Mouse (Mus musculus) forebrain, embryonic 15.5 days (tissue): Measurements from ENCODE around the gene Olfr681. TPM values are rescaled to one million over a fixed set of nuclear protein-coding genes. Genes with fewer than 3 reads are reported as not detected.
"Not testable (repeated sequence)": the region's sequence is repeated elsewhere in the genome, so short reads cannot be mapped to it uniquely, and the experiment has no call there.

Source experiments
- ATAC-seq: fragments of 200-750 bp; cut with Nextera tagmentation; replicated peaks from 2 replicates; pipeline ENCODE4 v1.8.0; 2017; ENCODE audit warnings: mild to moderate bottlenecking, moderate TSS enrichment, moderate library complexity
- H3K27ac ChIP-seq: fragments of 300-500 bp; sonication (generic); replicated peaks from 2 replicates; pipeline ENCODE4 v1.5.1; 2015; ENCODE audit warnings: mild to moderate bottlenecking, inconsistent platforms
- H3K27me3 ChIP-seq: fragments of 300-500 bp; sonication (generic); 2 replicates; pipeline ENCODE4 v1.6.1; 2015; ENCODE audit warnings: inconsistent platforms
- H3K36me3 ChIP-seq: fragments of 300-500 bp; sonication (generic); 2 replicates; pipeline ENCODE4 v1.6.1; 2015; ENCODE audit warnings: mild to moderate bottlenecking, inconsistent platforms
- H3K4me1 ChIP-seq: fragments of 300-500 bp; sonication (generic); 2 replicates; pipeline ENCODE4 v1.6.1; 2015; ENCODE audit warnings: inconsistent platforms
- H3K4me2 ChIP-seq: fragments of 300-500 bp; sonication (generic); replicated peaks from 2 replicates; pipeline ENCODE4 v1.6.1; 2015; ENCODE audit warnings: mild to moderate bottlenecking, inconsistent platforms
- H3K4me3 ChIP-seq: fragments of 300-500 bp; sonication (generic); 2 replicates; pipeline ENCODE4 v1.5.1; 2015; ENCODE audit warnings: mild to moderate bottlenecking, inconsistent platforms
- H3K9ac ChIP-seq: fragments of 300-500 bp; sonication (generic); replicated peaks from 2 replicates; pipeline ENCODE4 v1.6.1; 2015; ENCODE audit warnings: mild to moderate bottlenecking, inconsistent platforms
- H3K9me3 ChIP-seq: fragments of 300-500 bp; sonication (generic); 2 replicates; pipeline ENCODE4 v1.6.1; 2016; ENCODE audit warnings: inconsistent platforms
- WGBS: fragments of 180-500 bp; shearing (Covaris S2); methylation state at CpG from one replicate; pipeline ENCODE4 v1.1.7; 2015; ENCODE audit warnings: mixed read lengths; 5-methylcytosine and 5-hydroxymethylcytosine counted together
- polyA plus RNA-seq: library from polyadenylated mRNA; unstranded; fragments of >200 nt; fragmentation: Nextera tagmentation; extraction: Ambion mirVana; gene quantifications from 2 replicates; pipeline ENCODE4 v1.2.1, GENCODE M21; 2015

Olfr681 gene
- polyA plus RNA-seq, result not detected in 2 replicates

DNA sequence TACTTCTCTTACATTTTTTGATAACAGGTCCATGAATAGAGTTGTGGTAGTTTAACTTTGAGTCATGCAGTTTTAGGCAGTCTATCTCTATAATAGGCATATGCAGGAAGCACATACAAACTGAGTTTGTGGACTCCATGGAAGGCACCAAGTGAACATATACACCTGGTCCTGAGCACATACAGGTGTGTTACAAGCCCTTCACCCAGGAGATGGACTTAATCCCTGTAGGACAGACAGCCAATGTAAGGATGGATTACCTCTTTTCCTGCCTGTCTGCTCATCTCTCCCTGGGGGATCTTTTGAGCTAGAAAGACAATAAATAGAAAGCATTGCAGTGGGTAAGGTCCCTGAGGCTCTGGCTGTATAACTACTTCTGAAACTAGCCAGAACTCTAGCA, at the start of gene Olfr681:
Gene Olfr681, plus strand, starts transcription at position 301 of the 400 bp plus-strand sequence.
- Histone ChIP-seq H3K9me3 (no peaks in the 10 kb centered on the region), H3K4me1 (no peaks in the 10 kb centered on the region), H3K4me3 (no peak within 1 kb of the TSS), H3K4me2 (no peak within 1 kb of the TSS), H3K27ac (no peak within 1 kb of the TSS), H3K27me3 (no peaks in the 10 kb centered on the region), H3K9ac (no peak within 1 kb of the TSS), H3K36me3 (no peaks in the 10 kb centered on the region)
- no peak for ATAC-seq

DNA sequence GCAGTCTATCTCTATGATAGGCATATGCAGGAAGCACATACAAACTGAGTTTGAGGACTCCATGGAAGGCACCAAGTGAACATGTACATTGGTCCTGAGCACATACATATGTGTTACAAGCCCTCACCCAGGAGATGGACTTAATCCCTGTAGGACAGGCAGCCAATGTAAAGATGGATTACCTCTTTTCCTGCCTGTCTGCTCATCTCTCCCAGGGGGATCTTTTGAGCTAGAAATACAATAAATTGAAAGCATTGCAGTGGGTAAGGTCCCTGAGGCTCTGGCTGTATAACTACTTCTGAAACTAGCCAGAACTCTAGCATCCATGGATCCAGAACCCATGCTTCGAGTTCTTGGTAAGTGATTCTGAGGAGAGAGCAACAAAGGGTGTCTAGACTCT, 35.7 kb upstream of the Olfr681 start, which contains the start of gene Olfr679:
Gene Olfr679, plus strand, starts transcription at position 301 of the 400 bp plus-strand sequence.
- H3K4me2 ChIP-seq, result no peak within 1 kb of the TSS
- no peak within 1 kb of the TSS for H3K4me3 ChIP-seq
- no peak for ATAC-seq
- H3K36me3 ChIP-seq, result no peaks in the 10 kb centered on the region
- no peaks in the 10 kb centered on the region for H3K9me3 ChIP-seq
- H3K27me3 ChIP-seq, result no peaks in the 10 kb centered on the region
- 65% methylated on average over 1 of the region's 1 CpGs for WGBS
- no peaks in the 10 kb centered on the region for H3K4me1 ChIP-seq
- no peak within 1 kb of the TSS for H3K27ac ChIP-seq
- H3K9ac ChIP-seq, result no peak within 1 kb of the TSS

DNA sequence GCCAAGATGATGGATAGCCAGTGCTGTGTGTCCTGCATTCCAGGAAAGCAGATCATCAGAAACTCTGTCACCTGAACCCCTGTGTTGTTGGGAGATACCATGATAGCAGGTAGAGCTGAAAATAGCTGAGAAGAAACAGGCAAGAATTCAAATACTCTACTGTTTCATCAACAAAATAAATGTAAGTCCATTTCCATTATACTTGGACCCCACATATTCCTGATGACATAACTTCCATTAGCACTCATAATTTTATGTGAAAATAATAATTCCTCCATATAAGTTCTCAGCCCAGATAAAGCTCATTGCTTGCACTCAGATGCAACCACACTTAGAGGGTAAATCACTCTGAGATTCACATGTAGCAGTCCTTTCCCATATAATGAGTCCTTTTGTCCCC, 23.9 kb upstream of the Olfr681 start, which contains the start of gene Olfr680-ps1:
Gene Olfr680-ps1, minus strand, starts transcription at position 101 of the 400 bp plus-strand sequence.
- not testable (repeated sequence) for H3K4me3 ChIP-seq, H3K9ac ChIP-seq, H3K4me2 ChIP-seq, H3K27me3 ChIP-seq, H3K27ac ChIP-seq, ATAC-seq, H3K9me3 ChIP-seq, H3K36me3 ChIP-seq, H3K4me1 ChIP-seq

DNA sequence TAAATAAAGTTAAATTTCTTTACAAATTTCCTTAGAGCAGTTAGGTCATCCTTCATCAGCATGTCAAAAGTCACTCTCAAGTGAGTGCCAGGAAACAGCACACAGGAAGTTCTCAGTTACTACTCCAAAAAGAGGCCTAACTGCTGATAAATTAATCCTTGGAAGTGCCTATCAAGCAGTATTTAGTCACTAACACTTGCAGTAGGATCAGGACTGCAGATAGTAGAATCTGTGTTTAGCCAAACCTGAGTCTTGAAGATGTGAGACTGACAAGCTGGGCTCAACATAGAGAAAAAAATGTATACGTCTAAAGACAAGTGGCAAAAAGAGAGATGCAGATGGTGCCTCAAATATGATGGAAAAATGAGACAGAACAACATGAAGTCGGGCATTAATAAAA, 24.6 kb downstream of the Olfr681 start:
- Histone ChIP-seq H3K9me3 (no peaks in the 10 kb centered on the region), H3K9ac (no peak overlapping the region), H3K4me1 (no peaks in the 10 kb centered on the region), H3K4me3 (no peak overlapping the region), H3K36me3 (no peaks in the 10 kb centered on the region), H3K27me3 (no peaks in the 10 kb centered on the region), H3K4me2 (no peak overlapping the region), H3K27ac (no peak overlapping the region)
- 81% methylated on average over 2 of the region's 2 CpGs for WGBS
- no peak for ATAC-seq

DNA sequence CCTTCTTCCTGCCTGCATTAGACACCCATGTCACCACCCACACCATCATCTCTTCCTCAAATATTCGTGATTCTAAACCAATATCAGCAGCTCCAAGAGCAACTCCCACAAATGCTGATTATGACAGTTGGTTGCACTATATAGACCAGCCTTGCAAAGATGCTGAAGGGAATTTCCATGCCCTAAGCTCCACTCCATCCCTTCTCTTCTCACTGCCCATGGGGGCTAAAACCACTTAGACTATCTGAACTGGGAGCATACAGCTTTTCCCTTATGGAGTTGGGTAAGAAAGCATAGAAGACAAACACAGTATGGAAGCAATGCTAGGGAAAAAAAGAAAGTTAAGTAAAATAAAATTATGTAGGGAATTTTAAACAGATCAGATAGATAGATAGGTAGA, 30.3 kb downstream of the Olfr681 start, which contains the start of gene Olfr683:
Gene Olfr683, minus strand, starts transcription at position 101 of the 400 bp plus-strand sequence.
- Histone ChIP-seq H3K4me1 (no peaks in the 10 kb centered on the region), H3K4me3 (no peak within 1 kb of the TSS), H3K4me2 (no peak within 1 kb of the TSS), H3K36me3 (no peaks in the 10 kb centered on the region), H3K9me3 (no peaks in the 10 kb centered on the region), H3K27me3 (no peaks in the 10 kb centered on the region), H3K27ac (no peak within 1 kb of the TSS), H3K9ac (no peak within 1 kb of the TSS)
- WGBS, result 71% methylated on average over 1 of the region's 1 CpGs
- ATAC-seq, result no peak

DNA sequence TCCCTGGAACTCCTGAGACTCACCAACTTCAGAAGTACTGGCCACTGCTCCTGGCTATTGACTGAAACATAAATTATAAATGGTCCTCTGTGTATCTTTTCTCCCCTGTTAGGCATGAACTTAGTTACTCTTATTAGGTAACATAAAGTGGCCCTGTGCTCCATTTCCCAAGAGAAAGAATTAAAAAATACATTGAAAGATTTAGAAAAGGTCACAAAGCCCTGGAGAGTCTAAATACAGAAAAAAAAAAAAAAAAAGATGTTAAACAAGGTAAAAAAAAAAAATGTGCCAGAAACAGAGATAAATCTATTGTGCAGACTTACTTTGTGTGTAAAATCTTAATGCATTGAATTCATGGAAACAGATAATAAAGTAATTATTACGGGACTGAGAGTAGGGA, 46.9 kb downstream of the Olfr681 start, which contains the start of gene Olfr684:
Gene Olfr684, minus strand, starts transcription at position 101 of the 400 bp plus-strand sequence.
- Histone ChIP-seq H3K27ac (no peak within 1 kb of the TSS), H3K9ac (no peak within 1 kb of the TSS), H3K4me2 (no peak within 1 kb of the TSS), H3K4me3 (no peak within 1 kb of the TSS), H3K9me3 (no peaks in the 10 kb centered on the region), H3K4me1 (no peaks in the 10 kb centered on the region), H3K36me3 (no peaks in the 10 kb centered on the region), H3K27me3 (no peaks in the 10 kb centered on the region)
- WGBS, result 78% methylated on average over 1 of the region's 1 CpGs
- ATAC-seq, result no peak

DNA sequence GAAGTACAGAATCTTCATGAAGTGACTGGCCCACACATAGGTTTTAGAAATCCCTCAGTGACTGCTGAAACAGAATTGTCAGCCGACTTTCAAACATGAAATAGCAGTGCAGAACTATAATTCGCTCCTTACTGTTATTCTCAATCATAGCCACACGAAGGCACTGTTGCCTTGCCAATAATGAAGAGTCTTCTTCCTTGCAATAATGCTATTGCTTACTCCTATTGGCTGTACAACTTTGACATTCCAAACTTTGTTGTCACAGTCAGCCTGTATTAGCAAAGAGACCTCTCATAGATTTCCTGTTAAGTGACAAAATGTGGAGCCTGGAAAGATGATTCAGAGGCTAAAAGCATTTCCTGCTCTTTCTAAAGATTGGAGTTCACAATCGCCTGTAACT, 54.1 kb downstream of the Olfr681 start:
- Histone ChIP-seq H3K9ac (no peak overlapping the region), H3K27ac (no peak overlapping the region), H3K9me3 (no peaks in the 10 kb centered on the region), H3K4me3 (no peak overlapping the region), H3K4me1 (no peaks in the 10 kb centered on the region), H3K4me2 (no peak overlapping the region), H3K36me3 (no peaks in the 10 kb centered on the region), H3K27me3 (no peaks in the 10 kb centered on the region)
- ATAC-seq, result no peak
- 54% methylated on average over 4 of the region's 4 CpGs for WGBS

Other genes starting within 250 kb of the Olfr681 start
- not detected in 2 replicates for gene Olfr665, start 238.8 kb upstream of the Olfr681 start, polyA plus RNA-seq
- not detected in 2 replicates for gene Olfr666, start 220.9 kb upstream of the Olfr681 start, polyA plus RNA-seq
- gene Olfr667, start 195.4 kb upstream of the Olfr681 start, polyA plus RNA-seq, result not detected in 2 replicates
- gene Olfr668, start 188.8 kb upstream of the Olfr681 start, polyA plus RNA-seq, result not detected in 2 replicates
- gene Olfr669, start 182.6 kb upstream of the Olfr681 start, polyA plus RNA-seq, result not detected in 2 replicates
- not detected in 2 replicates for gene Olfr670, start 154.2 kb upstream of the Olfr681 start, polyA plus RNA-seq
- not detected in 2 replicates for gene Olfr671, start 137.7 kb upstream of the Olfr681 start, polyA plus RNA-seq
- gene Olfr672, start 114.8 kb upstream of the Olfr681 start, polyA plus RNA-seq, result not detected in 2 replicates
- not detected in 2 replicates for gene Olfr675, start 88.4 kb upstream of the Olfr681 start, polyA plus RNA-seq
- gene Olfr676, start 84.1 kb upstream of the Olfr681 start, polyA plus RNA-seq, result not detected in 2 replicates
- gene Olfr677, start 65.5 kb upstream of the Olfr681 start, polyA plus RNA-seq, result not detected in 2 replicates
- gene Olfr678, start 52.4 kb upstream of the Olfr681 start, polyA plus RNA-seq, result not detected in 2 replicates
- gene Olfr679, start 35.6 kb upstream of the Olfr681 start, polyA plus RNA-seq, result not detected in 2 replicates
- not detected in 2 replicates for gene Olfr680-ps1, start 24.0 kb upstream of the Olfr681 start, polyA plus RNA-seq
- not detected in 2 replicates for gene Olfr683, start 30.2 kb downstream of the Olfr681 start, polyA plus RNA-seq
- gene Olfr684, start 46.8 kb downstream of the Olfr681 start, polyA plus RNA-seq, result not detected in 2 replicates
- gene Olfr685, start 69.2 kb downstream of the Olfr681 start, polyA plus RNA-seq, result not detected in 2 replicates
- gene Olfr686, start 90.6 kb downstream of the Olfr681 start, polyA plus RNA-seq, result not detected in 2 replicates
- gene Olfr688, start 171.3 kb downstream of the Olfr681 start, polyA plus RNA-seq, result not detected in 2 replicates
- gene Olfr689, start 194.3 kb downstream of the Olfr681 start, polyA plus RNA-seq, result not detected in 2 replicates
- not detected in 2 replicates for gene Olfr690, start 217.3 kb downstream of the Olfr681 start, polyA plus RNA-seq
- 0.11 TPM in 1 of 2 replicates, not detected in the other for gene Olfr691, start 225.4 kb downstream of the Olfr681 start, polyA plus RNA-seq